Mouse (Mus musculus) heart, adult 9 months (tissue): Measurements from ENCODE around the gene Myo5c.

Experiments used
- DNase-seq, 2 experiments: peaks; one replicate each; pipeline ENCODE4 v3.0.0; 2022; ENCODE audit warnings: low spot score in 2 of 2

The Myo5c gene

DNA sequence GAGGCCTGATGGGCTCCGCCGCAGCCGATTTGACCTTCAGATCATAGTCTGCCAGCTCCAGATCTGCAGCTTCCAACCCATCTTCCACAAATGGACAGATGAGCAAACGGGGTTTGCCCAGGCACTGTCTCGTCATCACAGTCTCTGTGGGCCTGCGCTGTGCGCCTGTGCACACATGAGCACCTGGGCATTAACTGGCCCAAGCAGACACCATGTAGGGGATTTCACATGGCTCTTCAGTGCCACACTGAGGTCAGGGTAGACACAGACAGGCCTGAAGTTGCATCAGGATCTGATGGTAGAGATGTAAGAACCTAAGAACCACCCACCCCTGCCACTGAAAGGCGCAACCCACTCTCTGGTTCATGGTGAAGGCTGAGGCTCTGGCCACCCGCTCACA, 43.2 kb downstream of the Myo5c start:
- DNase-seq, result no peak

DNA sequence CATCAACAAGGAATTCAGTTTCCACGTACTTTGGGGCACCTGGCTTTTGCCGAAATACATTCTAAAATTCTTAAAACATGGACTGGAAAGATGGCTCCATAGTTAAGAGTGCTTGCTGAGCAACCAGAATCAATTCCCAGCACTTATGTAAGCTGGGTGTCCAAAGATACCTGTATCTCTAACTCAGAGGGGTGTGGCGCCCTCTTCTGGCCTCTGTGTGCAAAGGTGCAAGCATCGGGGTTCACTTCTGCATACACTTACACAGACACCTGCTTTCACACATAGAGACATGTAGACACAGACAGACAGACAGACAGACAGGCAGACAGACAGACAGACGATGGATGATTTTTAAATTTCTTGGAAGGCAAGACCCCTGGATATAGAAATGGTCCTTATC, 49.0 kb downstream of the Myo5c start:
- DNase-seq, result peak in 1 of 2 experiments; percentile 8

DNA sequence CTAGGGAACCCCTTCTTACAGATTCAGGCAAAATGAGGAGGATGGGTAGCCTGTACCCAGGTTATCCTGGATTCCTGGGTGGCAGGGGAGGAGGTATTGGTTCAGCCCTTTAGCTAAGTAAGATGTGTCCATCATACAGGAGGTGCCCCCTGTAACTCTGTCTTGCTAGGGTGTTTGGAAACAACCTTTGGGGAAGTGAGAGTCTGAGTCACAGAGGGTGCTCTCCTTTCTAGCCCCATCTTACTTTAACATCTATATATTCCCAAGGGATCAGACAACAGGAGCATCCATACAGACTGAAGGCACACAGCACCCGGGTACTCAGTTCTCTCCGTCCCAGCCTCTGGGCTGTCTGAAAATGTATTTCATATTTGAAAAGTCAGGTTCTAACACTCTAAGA, 50.4 kb downstream of the Myo5c start:
- no peak for DNase-seq

DNA sequence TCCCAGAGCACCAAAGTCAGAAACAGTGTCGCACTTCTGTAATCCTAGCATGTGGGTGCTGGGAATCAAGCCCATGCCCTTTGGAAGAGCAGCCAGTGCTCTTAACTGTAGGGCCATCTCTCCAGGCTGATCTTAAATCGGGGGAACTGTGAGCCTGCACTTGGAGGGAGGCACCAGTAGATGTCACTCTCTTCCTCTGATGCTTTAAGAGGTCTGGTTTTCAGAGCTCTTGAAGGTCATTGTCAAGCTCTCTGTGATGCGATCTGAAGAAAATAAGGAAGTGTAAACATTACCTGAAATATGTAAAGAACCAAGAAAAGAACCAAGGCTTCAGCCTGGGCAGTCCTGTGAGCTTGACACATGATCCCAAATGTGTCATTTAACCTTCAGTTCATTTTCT, 51.0 kb downstream of the Myo5c start:
- peak in 1 of 2 experiments; percentile 15 for DNase-seq

DNA sequence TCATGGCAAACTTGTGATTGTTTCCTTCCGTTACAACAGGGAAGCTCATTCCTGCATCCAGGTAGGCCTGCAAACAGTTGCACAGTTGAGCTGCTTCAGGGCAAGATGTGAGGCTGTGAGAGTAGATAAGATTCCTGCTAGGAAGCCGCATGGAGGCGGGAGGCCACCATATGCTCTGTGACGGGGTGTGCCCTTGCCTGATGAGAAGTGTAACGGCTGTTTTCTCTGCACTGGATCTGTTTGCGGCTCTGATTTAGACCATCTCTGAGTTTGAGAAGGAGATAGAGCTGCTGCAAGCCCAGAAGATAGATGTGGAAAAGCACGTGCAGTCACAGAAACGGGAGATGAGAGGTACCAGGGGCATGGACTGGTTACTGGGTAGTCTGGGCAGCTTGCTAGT, 51.8 kb downstream of the Myo5c start:
- DNase-seq, result no peak

DNA sequence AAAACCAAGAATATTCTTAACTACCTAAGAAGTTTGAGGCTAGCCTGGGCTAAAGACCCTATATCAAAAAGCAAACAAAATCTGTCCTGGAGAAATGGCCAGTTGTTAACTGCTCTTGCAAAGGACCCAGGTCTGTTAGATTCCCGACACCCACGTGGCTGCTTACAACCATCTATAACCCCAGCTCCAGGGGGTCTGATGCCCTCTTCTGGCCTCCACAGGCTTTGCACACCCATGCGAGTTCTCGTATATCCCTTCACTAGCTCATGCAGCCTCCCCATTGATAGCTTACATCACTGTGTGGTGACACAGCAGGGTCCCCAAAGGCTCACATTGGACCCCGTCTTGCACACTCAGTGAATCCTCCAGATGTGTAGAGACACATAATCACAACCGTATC, 53.5 kb downstream of the Myo5c start:
- DNase-seq, result no peak

DNA sequence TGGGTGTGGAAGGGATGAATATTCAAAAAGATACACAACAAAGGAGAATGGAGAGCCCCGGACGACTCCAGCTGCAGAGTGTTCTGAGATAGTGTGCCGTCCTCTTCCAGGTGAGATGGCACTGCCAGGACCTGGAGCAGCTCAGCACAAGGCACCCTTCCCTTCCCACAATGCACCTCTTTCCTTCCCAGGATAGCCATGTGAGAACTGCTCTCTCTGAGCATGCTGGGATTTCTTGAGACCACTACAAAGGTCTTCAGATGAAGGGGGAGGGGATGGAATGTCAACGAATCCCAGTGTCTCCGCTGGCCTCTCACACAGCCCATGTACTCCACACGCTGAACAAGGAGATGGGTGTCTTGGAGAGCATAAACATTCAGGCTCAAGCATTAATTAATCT, 55.8 kb downstream of the Myo5c start:
- DNase-seq, result no peak

DNA sequence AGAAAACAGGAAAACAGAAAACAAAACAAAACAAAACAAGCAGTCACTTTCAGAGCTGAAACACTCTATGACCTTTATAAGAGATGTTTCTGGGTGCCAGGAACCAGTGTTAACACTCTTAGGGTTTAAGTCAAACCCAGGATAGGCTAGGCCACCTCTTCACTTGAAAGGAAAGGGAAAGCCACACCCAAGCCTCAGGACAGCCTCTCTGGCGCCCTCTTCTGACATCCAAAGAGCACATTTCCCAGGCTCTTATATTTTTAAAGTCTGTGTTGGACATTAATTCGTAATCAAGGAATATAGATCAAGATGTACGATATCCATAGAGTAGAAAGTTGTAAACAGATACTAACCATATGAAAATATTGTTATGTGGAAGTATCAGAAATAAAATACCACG, 57.7 kb downstream of the Myo5c start:
- DNase-seq, result no peak

DNA sequence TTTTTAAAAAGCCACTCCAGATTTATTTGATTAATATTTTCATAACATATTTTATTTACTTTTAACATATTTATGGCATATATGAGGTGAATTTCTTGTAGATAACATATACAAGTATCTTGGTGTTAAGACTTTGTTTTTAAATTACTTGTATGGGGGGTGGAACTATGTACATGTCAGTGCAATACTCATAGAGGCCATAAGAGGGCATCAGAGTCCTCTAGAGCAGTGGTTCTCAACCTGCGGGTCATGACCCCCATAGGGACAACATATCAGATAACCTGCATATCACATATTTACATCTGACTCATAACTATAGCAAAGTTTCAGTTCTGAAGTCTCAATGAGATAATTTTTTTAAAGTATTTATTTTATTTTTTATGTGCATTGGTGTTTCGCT, 67.5 kb downstream of the Myo5c start:
- DNase-seq, result no peak

DNA sequence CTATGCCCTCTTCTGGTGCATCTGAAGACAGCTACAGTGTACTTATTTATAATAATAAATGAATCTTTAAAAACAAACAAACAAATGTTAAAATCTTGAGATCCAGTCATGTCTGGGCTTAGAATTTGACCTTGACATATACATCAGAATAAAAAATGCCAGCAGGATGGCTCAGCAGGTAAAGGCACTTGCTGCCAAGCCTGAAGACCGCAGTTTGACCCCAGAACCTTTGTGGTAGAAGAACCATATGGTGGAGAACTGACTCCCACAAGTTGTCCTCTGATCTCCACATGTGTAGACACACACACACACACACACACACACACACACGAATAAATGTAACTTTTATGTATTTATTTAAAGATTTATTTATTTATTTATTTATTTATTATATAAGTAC, 71.2 kb downstream of the Myo5c start:
- DNase-seq, result no peak

DNA sequence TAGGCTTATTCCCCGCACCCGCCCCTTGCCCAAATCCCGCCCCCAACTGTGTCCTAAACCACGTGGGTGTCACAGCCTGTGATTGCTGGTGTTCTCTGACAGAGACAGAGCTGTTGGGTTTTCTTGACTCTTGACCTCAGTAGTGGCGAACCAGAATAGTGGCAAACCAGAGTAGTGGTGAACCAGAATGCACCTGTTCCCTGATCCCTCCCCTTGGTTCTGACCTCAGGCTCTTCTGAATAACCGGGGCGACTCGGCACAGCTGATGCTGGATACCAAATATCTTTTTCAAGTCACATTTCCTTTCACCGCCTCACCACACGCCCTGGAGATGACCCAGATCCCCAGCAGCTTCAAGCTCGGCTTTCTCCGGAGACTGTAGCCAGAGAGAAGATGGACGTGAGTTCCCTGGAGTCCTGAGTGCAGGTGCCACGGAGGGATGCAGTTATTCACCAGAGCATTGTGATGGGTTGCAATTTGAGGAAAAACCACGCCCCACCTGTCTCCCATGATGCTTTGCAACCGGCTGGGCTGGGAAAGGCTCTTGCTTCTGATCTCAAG, 72.0 kb downstream of the Myo5c start:
- no peak for DNase-seq

DNA sequence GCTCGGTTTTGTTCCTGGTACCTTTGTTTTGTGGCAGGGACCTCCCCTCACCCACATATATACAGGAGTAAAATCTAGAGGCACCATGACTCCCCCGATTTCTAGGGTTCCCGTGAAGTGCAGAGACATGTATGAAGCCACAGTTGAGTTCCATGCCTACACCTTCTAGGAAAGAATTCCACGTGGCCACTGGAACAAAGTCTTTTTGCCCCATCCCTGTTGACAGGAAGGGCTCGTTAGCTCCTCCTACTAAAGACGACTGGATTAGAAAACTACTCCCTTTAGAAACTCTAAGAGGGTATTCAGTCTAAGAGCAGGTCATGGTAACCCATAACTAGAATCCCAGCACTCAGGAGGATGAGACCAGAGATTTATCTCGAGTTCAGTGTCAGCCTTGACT, 72.5 kb downstream of the Myo5c start:
- DNase-seq, result no peak

DNA sequence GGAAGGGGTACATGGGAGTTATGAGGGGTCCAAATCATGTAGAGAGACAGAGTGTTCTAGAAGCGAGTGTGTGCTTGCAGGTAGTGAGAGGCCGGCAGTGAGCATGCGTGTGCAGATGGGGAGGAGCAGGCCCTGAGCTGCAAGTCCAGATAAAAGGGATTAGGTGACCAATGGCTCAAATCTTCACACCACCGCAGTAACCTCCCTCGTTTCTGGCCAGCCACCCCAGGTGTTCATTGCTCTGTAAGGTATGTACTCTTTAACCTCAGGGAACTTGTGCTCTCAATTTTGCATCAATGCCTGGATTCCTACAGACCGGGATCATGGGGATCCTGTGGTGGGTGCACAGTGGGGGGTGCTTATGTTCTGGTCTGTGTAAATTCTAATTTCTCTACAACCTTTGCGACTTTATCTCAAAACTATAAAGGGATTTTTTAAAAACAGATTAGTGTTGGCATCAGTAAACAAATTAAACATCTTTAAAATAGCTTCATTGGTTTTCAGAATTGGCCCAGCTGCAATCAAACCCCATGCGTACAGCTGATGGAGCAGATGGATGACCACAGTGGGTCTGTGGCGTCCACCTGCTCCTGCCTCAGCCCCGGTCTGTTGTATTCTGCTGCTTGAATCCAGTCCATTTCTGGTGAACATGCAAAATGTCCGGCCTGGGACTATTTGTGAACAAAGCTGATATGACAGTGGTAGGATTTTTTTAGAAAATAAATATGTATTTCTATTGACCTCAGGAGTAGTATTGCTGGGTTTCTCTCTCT, 74.5 kb downstream of the Myo5c start, which contains the start of gene Gnb5:
TSS of gene Gnb5 (plus strand) at position 163 of the 773 bp plus-strand sequence.
- DNase-seq, result no peak

DNA sequence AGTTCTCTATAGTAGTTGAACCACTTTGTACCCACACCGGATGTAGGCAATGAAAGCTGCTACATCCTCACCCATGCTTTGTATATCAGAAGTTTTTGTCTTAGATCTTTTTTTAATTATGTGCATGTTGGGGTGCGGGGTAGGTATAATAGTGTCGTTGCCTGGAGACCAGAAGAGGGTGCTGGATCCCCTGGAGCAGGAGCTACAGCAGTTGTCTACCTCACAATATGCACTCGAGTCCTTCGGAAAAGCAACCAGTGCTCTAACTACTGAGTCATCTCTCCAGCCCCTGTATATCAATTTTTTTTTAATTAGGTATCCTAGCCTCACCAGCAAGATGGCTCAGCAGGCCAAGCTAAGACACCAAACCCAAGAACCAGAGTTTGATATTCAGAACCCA, 75.2 kb downstream of the Myo5c start:
- DNase-seq, result no peak

DNA sequence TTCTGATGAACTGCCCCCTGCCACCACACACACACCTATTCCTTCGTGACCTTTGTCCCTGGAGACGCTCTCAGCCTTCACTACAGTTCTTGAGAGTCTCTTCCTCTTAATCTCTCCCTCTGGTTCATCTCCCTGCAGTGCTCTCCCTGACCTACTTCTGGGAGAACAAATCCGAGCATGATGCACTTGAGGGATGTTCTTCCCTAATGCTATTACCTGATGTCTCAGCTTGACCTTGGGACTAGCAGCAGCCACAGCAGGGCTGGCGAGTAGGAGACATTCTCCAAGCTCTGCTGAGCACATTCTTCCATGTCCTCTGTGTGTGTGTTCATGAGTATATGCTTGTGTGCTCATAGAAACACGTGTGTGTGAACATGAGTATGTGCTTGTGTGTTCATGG, 76.8 kb downstream of the Myo5c start:
- DNase-seq, result no peak

DNA sequence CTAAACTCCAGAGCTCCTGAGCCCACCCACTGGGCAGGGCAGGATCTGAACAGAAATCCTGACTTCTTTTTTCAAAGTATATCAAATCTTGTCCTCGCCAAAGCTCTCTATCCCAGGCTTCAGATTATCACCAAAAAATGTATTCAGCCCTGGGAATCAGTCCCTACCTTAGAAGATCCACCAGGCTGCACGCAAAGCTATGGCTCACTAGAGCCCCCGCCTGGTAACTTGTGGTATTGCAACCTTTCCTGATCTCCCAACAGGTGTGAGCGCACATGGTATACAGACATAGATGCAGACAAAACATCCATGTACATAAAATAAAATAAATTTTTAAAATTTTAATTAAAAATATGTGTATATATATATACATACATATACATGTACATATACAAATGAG, 80.2 kb downstream of the Myo5c start:
- peak; percentile 25 to 47 for DNase-seq

DNA sequence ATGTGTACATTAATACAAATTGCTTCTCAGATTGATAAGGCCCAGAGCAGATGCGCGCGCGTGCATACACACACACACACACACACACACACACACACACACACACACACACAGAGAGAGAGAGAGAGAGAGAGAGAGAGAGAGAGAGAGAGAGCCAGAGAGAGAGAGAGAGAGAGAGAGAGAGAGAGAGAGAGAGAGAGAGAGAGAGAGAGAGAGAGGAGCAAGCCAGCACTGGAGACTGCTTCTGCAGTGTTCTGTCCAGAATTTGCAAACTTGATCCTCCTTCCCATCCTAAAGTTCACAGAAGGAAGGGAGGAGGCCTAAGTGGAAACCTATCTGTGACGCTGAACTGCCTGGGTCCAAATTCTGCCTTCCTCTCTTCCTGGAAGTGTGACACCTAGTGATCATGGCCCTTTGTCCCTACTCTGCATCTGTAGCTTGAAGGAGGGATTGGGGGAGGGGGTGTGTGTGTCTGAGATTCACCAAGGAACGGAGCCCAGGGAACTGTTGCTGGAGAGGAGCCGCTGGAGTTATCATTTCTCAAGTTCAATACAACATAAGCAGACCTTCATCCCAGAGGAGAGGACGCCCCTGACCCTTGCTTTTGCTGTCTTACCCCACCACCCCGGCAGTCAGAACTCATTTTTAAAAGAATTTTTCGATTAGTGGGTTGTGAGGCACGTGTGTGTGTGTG, 81.5 kb downstream of the Myo5c start:
- DNase-seq, result no peak

DNA sequence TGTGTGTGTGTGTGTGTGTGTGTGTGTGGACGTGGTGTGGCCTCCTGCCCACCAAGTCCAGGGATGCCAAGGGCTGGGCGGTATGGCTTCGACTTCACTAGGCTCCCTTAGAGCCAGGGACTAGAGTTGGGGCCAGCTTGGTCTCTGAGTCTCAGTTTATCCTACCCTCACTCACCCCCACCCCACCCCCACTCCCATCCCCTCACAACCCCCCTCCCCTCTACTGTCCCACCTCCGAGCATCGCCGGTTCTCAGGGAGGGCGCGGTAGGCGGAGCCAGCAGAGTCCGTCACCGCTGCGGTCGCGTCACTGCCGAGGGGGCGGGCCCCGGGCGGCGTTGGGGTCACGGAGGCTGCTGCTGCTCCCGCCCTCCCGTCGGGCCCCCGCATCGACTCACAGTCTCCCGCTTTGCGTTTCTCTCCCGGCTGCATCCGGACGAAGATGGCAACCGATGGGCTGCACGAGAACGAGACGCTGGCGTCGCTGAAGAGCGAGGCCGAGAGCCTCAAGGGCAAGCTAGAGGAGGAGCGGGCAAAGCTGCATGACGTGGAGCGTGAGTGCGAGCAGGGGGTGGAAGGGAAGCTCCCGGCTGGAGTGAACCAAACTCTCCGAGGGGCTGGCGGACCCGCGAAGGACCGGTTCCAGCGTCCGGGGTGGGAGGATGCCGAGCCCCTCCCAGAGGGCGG, 82.2 kb downstream of the Myo5c start:
- peak; percentile 78 to 81 for DNase-seq

DNA sequence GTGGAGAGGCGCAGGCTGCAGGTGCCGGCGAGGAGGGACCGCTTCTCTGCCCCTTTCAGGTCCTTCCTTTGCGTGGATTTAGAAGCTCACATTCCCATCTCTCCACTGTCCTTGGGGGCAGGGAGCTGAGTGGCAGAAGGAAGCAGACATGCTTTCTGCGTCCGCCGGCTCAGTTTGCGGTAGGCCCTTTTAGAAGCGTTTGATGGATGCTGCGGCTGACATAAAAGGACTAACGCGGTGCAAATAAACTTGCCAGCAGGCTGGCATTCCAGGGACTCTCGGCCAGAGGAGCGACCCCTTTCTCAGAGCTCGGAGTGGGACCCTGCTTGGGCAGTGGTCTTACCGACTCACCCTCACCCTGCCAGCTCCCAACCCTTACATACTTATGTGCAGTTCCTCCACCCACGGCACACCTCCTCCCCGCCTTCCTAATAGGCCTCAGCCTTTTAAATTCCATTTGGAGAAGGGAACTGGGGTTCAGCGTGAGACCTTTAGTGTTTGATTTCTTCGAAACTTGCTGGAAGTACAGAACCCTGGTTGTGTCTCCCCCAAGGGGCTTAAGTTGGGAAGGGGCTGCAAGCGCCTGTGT, 82.8 kb downstream of the Myo5c start:
- DNase-seq, result no peak

DNA sequence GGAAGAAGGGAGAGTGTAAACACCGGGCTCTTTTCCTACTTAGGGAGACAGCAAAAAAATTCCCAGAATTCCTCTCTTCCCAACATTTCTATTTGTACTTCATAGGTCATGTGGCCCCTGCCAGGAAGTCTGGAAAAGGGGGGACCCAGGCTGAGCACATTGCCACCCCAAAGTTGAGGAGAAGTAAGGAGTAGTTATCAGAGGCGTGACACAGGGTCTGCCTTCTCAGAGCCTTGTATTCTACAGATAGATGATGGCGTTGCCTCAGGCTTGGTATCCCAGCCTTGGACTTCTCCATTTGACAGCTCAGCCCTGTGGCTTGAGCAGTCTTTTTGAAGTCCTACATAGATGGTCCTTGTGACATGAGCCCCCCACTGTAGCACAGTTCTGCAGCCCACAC, 83.4 kb downstream of the Myo5c start:
- no peak for DNase-seq

DNA sequence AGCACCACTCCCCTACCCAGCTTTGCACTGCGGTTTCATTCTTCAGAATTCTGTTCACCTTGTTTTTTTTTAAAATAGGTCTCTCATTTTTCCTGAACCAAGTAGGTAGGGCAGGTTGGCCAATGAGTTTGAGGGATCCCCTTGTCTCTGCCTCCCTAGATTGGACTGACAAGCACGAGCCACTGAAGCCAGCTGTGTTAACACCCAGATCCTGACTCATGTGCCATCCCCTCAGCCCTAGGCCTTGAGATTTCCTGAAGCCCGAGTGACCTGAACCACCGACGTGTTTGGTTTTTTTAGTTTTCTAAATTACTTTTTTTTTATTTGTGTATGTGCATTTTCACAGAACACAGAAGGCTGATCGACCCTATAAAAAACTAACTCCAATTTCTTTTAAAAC, 85.0 kb downstream of the Myo5c start:
- DNase-seq, result no peak

DNA sequence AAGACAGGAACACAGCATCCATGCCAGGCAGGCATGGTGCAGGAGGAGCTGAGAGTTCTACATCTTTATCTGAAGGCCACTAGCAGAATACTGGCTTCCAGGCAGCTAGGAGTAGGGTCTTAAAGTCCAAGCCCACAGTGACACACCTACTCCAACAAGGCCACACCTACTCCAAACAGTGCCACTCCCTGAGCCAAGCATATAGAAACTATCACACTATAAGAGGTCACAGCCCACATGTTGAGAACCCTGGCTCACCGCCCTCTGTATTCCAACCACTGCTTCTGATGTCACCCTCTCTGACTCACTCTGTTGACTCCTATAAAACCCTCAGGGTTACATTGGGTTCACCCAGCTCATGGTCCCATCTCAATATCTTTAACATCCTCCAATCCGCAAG, 86.4 kb downstream of the Myo5c start:
- DNase-seq, result no peak
